Mouse (Mus musculus): Measurements from ENCODE around the gene Syt15. TPM values are rescaled to one million over a fixed set of nuclear protein-coding genes. Genes with fewer than 3 reads are reported as not detected.

The Syt15 gene
- polyA plus RNA-seq, 1 experiment: 0.58 TPM

- H3K27me3 ChIP-seq (ENCODE audit: control insufficient read depth, insufficient read depth, low read length): no peaks in the 10 kb centered on the region
- no peaks in the 10 kb centered on the region for H3K4me1 ChIP-seq (ENCODE audit: control insufficient read depth, insufficient read depth, low read length)
These were observed 60.3 kb downstream of the Syt15 start for GRCm38 (mm10) chr14:34279726-34280125.

More at GRCm38 (mm10) chr14:34279726-34280125, 60.3 kb downstream of the Syt15 start:
- Histone ChIP-seq H3K36me3 (ENCODE audit: control insufficient read depth, insufficient read depth, low read length) (no peaks in the 10 kb centered on the region), H3K4me3 (ENCODE audit: control insufficient read depth, low read depth, low read length) (no peak overlapping the region), H3K27ac (ENCODE audit: control insufficient read depth, insufficient read depth, low read depth, low read length) (no peak overlapping the region)
- TF ChIP-seq CTCF (IDR thresholded peaks at IDR 0.05; ENCODE audit: control insufficient read depth, insufficient read depth, insufficient replicate concordance, low read depth, low read length): no peak

Other genes starting within 250 kb of the Syt15 start
- 0.46 and 0.55 TPM in 2 replicates for gene Zfp488, start 240.8 kb upstream of the Syt15 start, polyA plus RNA-seq (2012; rRNA removed)
- 27.0 and 30.6 TPM in 2 replicates for gene Gm30083, start 204.4 kb upstream of the Syt15 start, polyA plus RNA-seq (2012; rRNA removed)
- gene Gm5460, start 202.8 kb upstream of the Syt15 start, polyA plus RNA-seq (2012; rRNA removed): 47.9 and 48.5 TPM in 2 replicates
- gene Antxrl, start 166.9 kb upstream of the Syt15 start, polyA plus RNA-seq (2012; rRNA removed): 194 and 204 TPM in 2 replicates
- gene Anxa8, start 133.6 kb upstream of the Syt15 start, polyA plus RNA-seq (2012; rRNA removed): 0.08 and 0.21 TPM in 2 replicates
- 13.5 and 14.8 TPM in 2 replicates for gene A630023A22Rik, start 116.8 kb upstream of the Syt15 start, polyA plus RNA-seq (2012; rRNA removed)
- 0.05 and 0.06 TPM in 2 replicates for gene Npy4r, start 67.1 kb upstream of the Syt15 start, polyA plus RNA-seq (2012; rRNA removed)
- gene Gprin2, start 17.9 kb upstream of the Syt15 start, polyA plus RNA-seq (2012; rRNA removed): 0.08 and 0.26 TPM in 2 replicates
- 1.3 and 1.5 TPM in 2 replicates for gene Shld2, start 90.9 kb downstream of the Syt15 start, polyA plus RNA-seq (2012; rRNA removed)
- gene Glud1, start 91.1 kb downstream of the Syt15 start, polyA plus RNA-seq (2012; rRNA removed): 7.1 TPM in 2 replicates
- not detected in 2 replicates for gene Fam25c, start 135.8 kb downstream of the Syt15 start, polyA plus RNA-seq (2012; rRNA removed)
- 1.1 and 2.0 TPM in 2 replicates for gene Sncg, start 155.2 kb downstream of the Syt15 start, polyA plus RNA-seq (2012; rRNA removed)
- gene Mmrn2, start 155.9 kb downstream of the Syt15 start, polyA plus RNA-seq (2012; rRNA removed): 0.51 and 0.82 TPM in 2 replicates